Mouse (Mus musculus): ENCODE results near the gene Fbxl13. TPM values are rescaled to one million over a fixed set of nuclear protein-coding genes. Genes with fewer than 3 reads are reported as not detected.

The Fbxl13 gene
- total and polyA plus RNA-seq, 3 experiments, result 0.11 TPM; not detected in 2

GRCm38 (mm10) chr5:21543409-21544201 is 101.8 kb downstream of the Fbxl13 start, which contains the start of gene Lrrc17:
Gene Lrrc17 (plus strand): TSS chr5:21543559.
- Histone ChIP-seq H3K36me3 (replicated peaks) (no peaks in the 10 kb centered on the region), H3K4me3 (ENCODE audit: low read depth, low read length) (no peak within 1 kb of the TSS), H3K27me3 (ENCODE audit: insufficient read depth, low read length) (no peaks in the 10 kb centered on the region; the same call in 1 of the 2 replicates), H3K4me1 (ENCODE audit: insufficient read depth, low read depth, low read length) (no peaks in the 10 kb centered on the region), H3K9me3 (replicated peaks) (no peaks in the 10 kb centered on the region)
- no peak for DNase-seq (ENCODE audit: low spot score)
- no peak for TF ChIP-seq CTCF (IDR thresholded peaks at IDR 0.05; ENCODE audit: low read depth, low read length)
- no peak for ATAC-seq (ENCODE audit: extremely low read depth, insufficient number of reproducible peaks, low FRiP score, poor library complexity, severe bottlenecking)

GRCm38 (mm10) chr5:21542226-21542625 is 103.2 kb downstream of the Fbxl13 start:
- no peak for DNase-seq (ENCODE audit: low spot score)
- no peaks in the 10 kb centered on the region; the same call in 1 of the 2 replicates for H3K27me3 ChIP-seq (ENCODE audit: insufficient read depth, low read length)
- H3K4me3 ChIP-seq (ENCODE audit: low read depth, low read length), result no peak overlapping the region
- TF ChIP-seq GATA2 (IDR thresholded peaks at IDR 0.05; ENCODE audit: borderline replicate concordance, low read depth, low read length) (no peak), POLR2AphosphoS5 (IDR thresholded peaks at IDR 0.05; ENCODE audit: insufficient replicate concordance, low read depth, low read length) (no peak), GATA1 (IDR thresholded peaks at IDR 0.05; ENCODE audit: borderline replicate concordance, low read length) (no peak), CTCF (IDR thresholded peaks at IDR 0.05; ENCODE audit: low read depth, low read length) (no peak), TAL1 (conservative IDR thresholded peaks at IDR 0.05; ENCODE audit: low read depth, low read length) (no peak)
- no peaks in the 10 kb centered on the region for H3K9me3 ChIP-seq (replicated peaks)
- H3K36me3 ChIP-seq (replicated peaks), result no peaks in the 10 kb centered on the region
- H3K4me1 ChIP-seq (ENCODE audit: insufficient read depth, low read depth, low read length), result no peaks in the 10 kb centered on the region
- ATAC-seq (ENCODE audit: extremely low read depth, insufficient number of reproducible peaks, low FRiP score, poor library complexity, severe bottlenecking), result no peak

GRCm38 (mm10) chr5:21532921-21533320 is 112.5 kb downstream of the Fbxl13 start:
- Histone ChIP-seq H3K4me3 (ENCODE audit: low read depth, low read length) (no peak overlapping the region), H3K27me3 (ENCODE audit: insufficient read depth, low read length) (no peaks in the 10 kb centered on the region; the same call in none of the 2 replicates), H3K36me3 (replicated peaks) (no peaks in the 10 kb centered on the region), H3K4me1 (ENCODE audit: insufficient read depth, low read depth, low read length) (no peaks in the 10 kb centered on the region), H3K9me3 (replicated peaks) (no peaks in the 10 kb centered on the region)
- DNase-seq (ENCODE audit: low spot score) (no peak), ATAC-seq (ENCODE audit: extremely low read depth, insufficient number of reproducible peaks, low FRiP score, poor library complexity, severe bottlenecking) (no peak)
- TF ChIP-seq TAL1 (conservative IDR thresholded peaks at IDR 0.05; ENCODE audit: low read depth, low read length) (no peak), GATA1 (IDR thresholded peaks at IDR 0.05; ENCODE audit: borderline replicate concordance, low read length) (no peak), POLR2AphosphoS5 (IDR thresholded peaks at IDR 0.05; ENCODE audit: insufficient replicate concordance, low read depth, low read length) (no peak), GATA2 (IDR thresholded peaks at IDR 0.05; ENCODE audit: borderline replicate concordance, low read depth, low read length) (no peak), CTCF (IDR thresholded peaks at IDR 0.05; ENCODE audit: low read depth, low read length) (no peak)

- Histone ChIP-seq H3K4me1 (ENCODE audit: insufficient read depth, low read depth, low read length) (no peaks in the 10 kb centered on the region), H3K36me3 (replicated peaks) (no peaks in the 10 kb centered on the region), H3K4me3 (ENCODE audit: low read depth, low read length) (no peak overlapping the region), H3K27me3 (ENCODE audit: insufficient read depth, low read length) (no peaks in the 10 kb centered on the region; the same call in none of the 2 replicates), H3K9me3 (replicated peaks) (no peaks in the 10 kb centered on the region)
- TF ChIP-seq GATA1 (IDR thresholded peaks at IDR 0.05; ENCODE audit: borderline replicate concordance, low read length) (no peak), CTCF (IDR thresholded peaks at IDR 0.05; ENCODE audit: low read depth, low read length) (no peak), GATA2 (IDR thresholded peaks at IDR 0.05; ENCODE audit: borderline replicate concordance, low read depth, low read length) (no peak), POLR2AphosphoS5 (IDR thresholded peaks at IDR 0.05; ENCODE audit: insufficient replicate concordance, low read depth, low read length) (no peak), TAL1 (conservative IDR thresholded peaks at IDR 0.05; ENCODE audit: low read depth, low read length) (no peak)
- DNase-seq (ENCODE audit: low spot score), result no peak
- no peak for ATAC-seq (ENCODE audit: extremely low read depth, insufficient number of reproducible peaks, low FRiP score, poor library complexity, severe bottlenecking)
Observed at GRCm38 (mm10) chr5:21532126-21532525, 113.3 kb downstream of the Fbxl13 start.

GRCm38 (mm10) chr5:21529110-21529720 is 116.2 kb downstream of the Fbxl13 start:
- no peak for TF ChIP-seq CTCF (IDR thresholded peaks at IDR 0.05; ENCODE audit: low read depth, low read length)
- TF ChIP-seq GATA2 (IDR thresholded peaks at IDR 0.05; ENCODE audit: borderline replicate concordance, low read depth, low read length), result no peak
- no peak for TF ChIP-seq TAL1 (conservative IDR thresholded peaks at IDR 0.05; ENCODE audit: low read depth, low read length)
- no peak for TF ChIP-seq GATA1 (IDR thresholded peaks at IDR 0.05; ENCODE audit: borderline replicate concordance, low read length)
- TF ChIP-seq POLR2AphosphoS5 (IDR thresholded peaks at IDR 0.05; ENCODE audit: insufficient replicate concordance, low read depth, low read length), result no peak
- H3K36me3 ChIP-seq (replicated peaks), result no peaks in the 10 kb centered on the region
- no peaks in the 10 kb centered on the region for H3K4me1 ChIP-seq (ENCODE audit: insufficient read depth, low read depth, low read length)
- H3K4me3 ChIP-seq (ENCODE audit: low read depth, low read length), result no peak overlapping the region
- no peak for ATAC-seq (ENCODE audit: extremely low read depth, insufficient number of reproducible peaks, low FRiP score, poor library complexity, severe bottlenecking)
- no peaks in the 10 kb centered on the region; the same call in none of the 2 replicates for H3K27me3 ChIP-seq (ENCODE audit: insufficient read depth, low read length)
- no peaks in the 10 kb centered on the region for H3K9me3 ChIP-seq (replicated peaks)
- DNase-seq (ENCODE audit: low spot score), result no peak

GRCm38 (mm10) chr5:21528068-21528842 is 117.2 kb downstream of the Fbxl13 start:
- no peaks in the 10 kb centered on the region for H3K9me3 ChIP-seq (replicated peaks)
- DNase-seq (ENCODE audit: low spot score) (no peak), ATAC-seq (ENCODE audit: extremely low read depth, insufficient number of reproducible peaks, low FRiP score, poor library complexity, severe bottlenecking) (no peak)
- TF ChIP-seq TAL1 (conservative IDR thresholded peaks at IDR 0.05; ENCODE audit: low read depth, low read length) (no peak), CTCF (IDR thresholded peaks at IDR 0.05; ENCODE audit: low read depth, low read length) (no peak), GATA1 (IDR thresholded peaks at IDR 0.05; ENCODE audit: borderline replicate concordance, low read length) (no peak), GATA2 (IDR thresholded peaks at IDR 0.05; ENCODE audit: borderline replicate concordance, low read depth, low read length) (no peak), POLR2AphosphoS5 (IDR thresholded peaks at IDR 0.05; ENCODE audit: insufficient replicate concordance, low read depth, low read length) (no peak)
- H3K27me3 ChIP-seq (ENCODE audit: insufficient read depth, low read length), result no peaks in the 10 kb centered on the region; the same call in none of the 2 replicates
- H3K4me3 ChIP-seq (ENCODE audit: low read depth, low read length), result no peak overlapping the region
- no peaks in the 10 kb centered on the region for H3K4me1 ChIP-seq (ENCODE audit: insufficient read depth, low read depth, low read length)
- no peaks in the 10 kb centered on the region for H3K36me3 ChIP-seq (replicated peaks)

All from G1E (cell line).